Mouse (Mus musculus) kidney, embryonic 16.5 days (tissue): Measurements from ENCODE around the gene Htr1f. TPM values are rescaled to one million over a fixed set of nuclear protein-coding genes. Genes with fewer than 3 reads are reported as not detected.

Source experiments
- ATAC-seq: fragments of 200-750 bp; cut with Nextera tagmentation; 2 replicates; pipeline ENCODE4 v1.8.0; 2017; ENCODE audit warnings: moderate TSS enrichment; ENCODE audit not compliant: low FRiP score, low TSS enrichment
- H3K27ac ChIP-seq: fragments of 300-500 bp; sonication (generic); 2 replicates; pipeline ENCODE4 v1.5.1; 2014; ENCODE audit warnings: low read length
- H3K27me3 ChIP-seq: fragments of 300-500 bp; sonication (generic); 2 replicates; pipeline ENCODE4 v1.6.1; 2014; ENCODE audit warnings: low read length, control low read depth, mixed read lengths; ENCODE audit not compliant: insufficient read depth
- H3K36me3 ChIP-seq: fragments of 300-500 bp; sonication (generic); 2 replicates; pipeline ENCODE4 v1.6.1; 2014; ENCODE audit warnings: low read length, control low read depth, mixed read lengths; ENCODE audit not compliant: insufficient read depth
- H3K4me1 ChIP-seq: fragments of 300-500 bp; sonication (generic); 2 replicates; pipeline ENCODE4 v1.6.1; 2014; ENCODE audit warnings: low read length, control low read depth, mixed read lengths; ENCODE audit not compliant: insufficient read depth
- H3K4me2 ChIP-seq: fragments of 300-500 bp; sonication (generic); replicated peaks from 2 replicates; pipeline ENCODE4 v1.6.1; 2014; ENCODE audit warnings: low read depth, low read length
- H3K4me3 ChIP-seq: fragments of 300-500 bp; sonication (generic); 2 replicates; pipeline ENCODE4 v1.5.1; 2014; ENCODE audit warnings: mild to moderate bottlenecking, low read length
- H3K9ac ChIP-seq: fragments of 300-500 bp; sonication (generic); replicated peaks from 2 replicates; pipeline ENCODE4 v1.6.1; 2014; ENCODE audit warnings: low read length
- H3K9me3 ChIP-seq: fragments of 300-500 bp; sonication (generic); 2 replicates; pipeline ENCODE4 v1.6.1; 2016; ENCODE audit warnings: low read length, control low read depth
- WGBS: fragments of 180-500 bp; shearing (Covaris S2); extraction: QIAGEN DNeasy Blood & Tissue Kit; methylation state at CpG from one replicate; pipeline ENCODE4 v1.1.7; 2014; 5-methylcytosine and 5-hydroxymethylcytosine counted together
- polyA plus RNA-seq: library from polyadenylated mRNA; unstranded; fragments of >200 nt; fragmentation: Nextera tagmentation; extraction: Ambion mirVana; gene quantifications from 2 replicates; pipeline ENCODE4 v1.2.1, GENCODE M21; 2015

Htr1f gene
- polyA plus RNA-seq, 1 experiment from 2014 or later: not detected

DNA sequence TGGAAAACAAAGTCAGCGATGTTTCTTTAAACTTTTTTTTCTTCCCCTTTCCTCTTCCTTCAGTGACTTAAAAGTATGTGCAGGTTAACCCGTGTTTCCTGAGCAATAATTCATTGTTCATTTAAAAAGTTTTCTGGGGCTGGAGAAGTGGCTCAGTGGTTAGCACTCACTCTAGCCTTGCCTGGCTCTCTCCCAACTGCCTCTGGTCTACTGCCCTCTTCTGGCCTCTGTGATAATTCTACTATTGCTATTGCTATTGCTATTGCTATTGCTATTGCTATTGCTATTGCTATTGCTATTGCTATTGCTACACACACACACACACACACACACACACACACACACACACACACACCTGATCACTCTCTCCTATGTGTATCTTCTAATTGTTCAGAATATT, 206.6 kb downstream of the Htr1f start:
- no peak overlapping the region for H3K4me2 ChIP-seq
- H3K36me3 ChIP-seq: no peaks in the 10 kb centered on the region
- no peaks in the 10 kb centered on the region for H3K9me3 ChIP-seq
- no peaks in the 10 kb centered on the region for H3K4me1 ChIP-seq
- WGBS: 36% methylated on average over 2 of the region's 2 CpGs
- H3K27me3 ChIP-seq: no peaks in the 10 kb centered on the region
- H3K4me3 ChIP-seq: no peak overlapping the region
- no peak overlapping the region for H3K27ac ChIP-seq
- ATAC-seq: no peak
- H3K9ac ChIP-seq: no peak overlapping the region

- peaks cover 10% of the 10 kb centered on the region; the same call in 1 of the 2 replicates for H3K9me3 ChIP-seq
- H3K27ac ChIP-seq: no peak overlapping the region
- peaks cover 6% of the 10 kb centered on the region; the same call in 1 of the 2 replicates for H3K4me1 ChIP-seq
- 87% methylated on average over 3 of the region's 3 CpGs for WGBS
- no peak for ATAC-seq
- no peak overlapping the region for H3K4me3 ChIP-seq
- no peak overlapping the region for H3K4me2 ChIP-seq
- no peak overlapping the region for H3K9ac ChIP-seq
- H3K27me3 ChIP-seq: no peaks in the 10 kb centered on the region
- no peaks in the 10 kb centered on the region for H3K36me3 ChIP-seq
Measured at GRCm38 (mm10) chr16:64889496-64889895, 216.2 kb downstream of the Htr1f start.

DNA sequence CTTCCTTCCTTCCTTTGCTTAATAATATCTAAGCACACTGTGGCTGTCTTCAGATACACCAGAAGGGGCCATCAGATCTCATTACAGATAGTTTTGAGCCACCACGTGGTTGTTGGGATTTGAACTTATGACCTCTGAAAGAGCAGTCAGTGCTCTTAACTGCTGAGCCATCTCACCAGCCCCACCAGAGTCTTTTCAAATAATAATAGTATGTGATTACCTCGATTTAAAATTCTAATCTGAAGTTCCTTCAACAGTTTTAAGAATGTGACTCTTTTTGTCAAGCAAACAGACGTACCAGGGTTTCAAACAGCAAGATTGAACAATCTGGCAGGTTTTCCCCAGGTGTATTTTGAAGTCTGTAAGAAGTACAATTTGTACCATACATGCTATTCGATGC, 220.1 kb downstream of the Htr1f start:
- peaks cover 14% of the 10 kb centered on the region for H3K4me1 ChIP-seq
- H3K4me2 ChIP-seq: no peak overlapping the region
- ATAC-seq: no peak
- 45% methylated on average over 4 of the region's 4 CpGs for WGBS
- H3K9ac ChIP-seq: no peak overlapping the region
- no peaks in the 10 kb centered on the region for H3K27me3 ChIP-seq
- H3K27ac ChIP-seq: no peak overlapping the region
- no peak overlapping the region for H3K4me3 ChIP-seq
- H3K36me3 ChIP-seq: no peaks in the 10 kb centered on the region
- peaks cover 10% of the 10 kb centered on the region; the same call in 1 of the 2 replicates for H3K9me3 ChIP-seq

GRCm38 (mm10) chr16:64885142-64885541, 220.5 kb downstream of the Htr1f start:
- no peaks in the 10 kb centered on the region for H3K27me3 ChIP-seq
- 18% methylated on average over 3 of the region's 3 CpGs for WGBS
- peaks cover 10% of the 10 kb centered on the region; the same call in 1 of the 2 replicates for H3K9me3 ChIP-seq
- H3K4me1 ChIP-seq: peaks cover 14% of the 10 kb centered on the region
- H3K4me3 ChIP-seq: no peak overlapping the region
- ATAC-seq: peak; percentile 67; the same call in 1 of the 2 replicates
- no peaks in the 10 kb centered on the region for H3K36me3 ChIP-seq
- no peak overlapping the region for H3K9ac ChIP-seq
- no peak overlapping the region; the same call in 1 of the 2 replicates for H3K27ac ChIP-seq
- no peak overlapping the region for H3K4me2 ChIP-seq

- Histone ChIP-seq H3K4me3 (no peak overlapping the region), H3K27me3 (no peaks in the 10 kb centered on the region), H3K36me3 (no peaks in the 10 kb centered on the region), H3K9ac (no peak overlapping the region), H3K4me1 (peaks cover 14% of the 10 kb centered on the region), H3K9me3 (peaks cover 8% of the 10 kb centered on the region; the same call in 1 of the 2 replicates), H3K27ac (no peak overlapping the region; the same call in 1 of the 2 replicates), H3K4me2 (0 out of 2 replicates have a peak overlapping the region, but pooled peaks have one; percentile 1)
- WGBS: 4% methylated on average over 3 of the region's 3 CpGs
- ATAC-seq: peak; percentile 67; the same call in 1 of the 2 replicates
Measured at GRCm38 (mm10) chr16:64884420-64884838, 221.2 kb downstream of the Htr1f start.

DNA sequence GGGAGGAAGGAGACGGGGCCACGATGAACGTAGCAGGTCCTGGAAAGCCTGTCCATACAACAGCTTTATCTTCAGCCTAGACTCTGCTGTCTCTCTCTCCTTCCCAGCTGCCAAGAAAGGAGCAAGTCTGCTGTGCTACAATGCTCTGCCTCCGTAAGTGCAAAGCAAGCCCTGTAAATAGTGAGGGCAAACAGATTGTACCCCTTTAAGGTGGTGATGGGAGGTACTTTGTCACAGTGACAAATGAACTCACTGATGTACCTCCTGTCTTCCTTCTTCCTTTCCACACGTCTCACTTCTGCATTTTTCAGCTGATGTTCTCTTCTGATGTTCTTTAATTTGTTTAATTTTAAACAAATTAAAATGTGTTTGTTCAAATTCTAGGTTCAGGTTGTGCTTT, 221.8 kb downstream of the Htr1f start:
- Histone ChIP-seq H3K27me3 (no peaks in the 10 kb centered on the region), H3K4me1 (peaks cover 14% of the 10 kb centered on the region), H3K4me2 (0 out of 2 replicates have a peak overlapping the region, but pooled peaks have one; percentile 1), H3K9ac (no peak overlapping the region), H3K9me3 (peaks cover 2% of the 10 kb centered on the region; the same call in 1 of the 2 replicates), H3K36me3 (no peaks in the 10 kb centered on the region), H3K27ac (no peak overlapping the region; the same call in 1 of the 2 replicates), H3K4me3 (no peak overlapping the region)
- 43% methylated on average over 5 of the region's 5 CpGs for WGBS
- ATAC-seq: no peak

GRCm38 (mm10) chr16:64881442-64881841, 224.2 kb downstream of the Htr1f start:
- H3K36me3 ChIP-seq: no peaks in the 10 kb centered on the region
- no peak for ATAC-seq

GRCm38 (mm10) chr16:64880986-64881385, 224.7 kb downstream of the Htr1f start:
- 90% methylated on average over 3 of the region's 3 CpGs for WGBS
- no peaks in the 10 kb centered on the region for H3K27me3 ChIP-seq
- no peak overlapping the region for H3K4me2 ChIP-seq
- H3K27ac ChIP-seq: no peak overlapping the region
- no peak overlapping the region for H3K9ac ChIP-seq
- H3K36me3 ChIP-seq: no peaks in the 10 kb centered on the region
- no peak overlapping the region for H3K4me3 ChIP-seq
- peaks cover 14% of the 10 kb centered on the region for H3K4me1 ChIP-seq
- ATAC-seq: no peak
- H3K9me3 ChIP-seq: no peaks in the 10 kb centered on the region

More at GRCm38 (mm10) chr16:64881442-64881841, 224.2 kb downstream of the Htr1f start:
- no peak overlapping the region for H3K4me3 ChIP-seq
- H3K9ac ChIP-seq: no peak overlapping the region
- no peak overlapping the region for H3K27ac ChIP-seq
- peaks cover 14% of the 10 kb centered on the region for H3K4me1 ChIP-seq
- H3K27me3 ChIP-seq: no peaks in the 10 kb centered on the region
- H3K4me2 ChIP-seq: no peak overlapping the region
- no peaks in the 10 kb centered on the region for H3K9me3 ChIP-seq
- WGBS: 85% methylated on average over 2 of the region's 2 CpGs

DNA sequence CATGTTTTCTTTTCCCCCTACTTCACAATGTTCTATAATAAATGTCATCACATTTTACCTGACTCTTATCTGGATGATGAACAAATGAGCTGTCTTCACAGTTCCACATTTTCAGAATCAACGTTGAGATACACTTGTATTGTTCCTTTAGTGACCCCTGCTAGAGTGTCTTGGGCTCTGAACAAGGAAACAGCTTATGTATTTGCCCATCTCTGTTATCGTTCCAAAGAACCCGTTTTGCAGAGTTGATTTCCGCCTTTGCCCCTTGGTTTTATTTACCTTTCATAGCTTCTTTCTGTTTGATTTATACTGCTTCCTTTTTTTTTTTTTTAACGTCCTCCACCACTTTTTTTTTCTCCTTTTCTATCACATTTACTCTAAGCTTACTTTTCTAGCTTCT, 225.9 kb downstream of the Htr1f start:
- Histone ChIP-seq H3K4me3 (no peak overlapping the region), H3K9ac (no peak overlapping the region), H3K27me3 (no peaks in the 10 kb centered on the region), H3K27ac (no peak overlapping the region), H3K9me3 (no peaks in the 10 kb centered on the region), H3K4me1 (peaks cover 10% of the 10 kb centered on the region), H3K36me3 (no peaks in the 10 kb centered on the region), H3K4me2 (no peak overlapping the region)
- WGBS: 52% methylated on average over 5 of the region's 5 CpGs
- no peak for ATAC-seq

- H3K27me3 ChIP-seq: no peaks in the 10 kb centered on the region
Measured at GRCm38 (mm10) chr16:64878611-64879132, 227.0 kb downstream of the Htr1f start.

More at GRCm38 (mm10) chr16:64878611-64879132, 227.0 kb downstream of the Htr1f start:
- ATAC-seq: no peak
- Histone ChIP-seq H3K9ac (no peak overlapping the region), H3K36me3 (no peaks in the 10 kb centered on the region), H3K4me3 (no peak overlapping the region), H3K27ac (no peak overlapping the region), H3K9me3 (no peaks in the 10 kb centered on the region), H3K4me2 (no peak overlapping the region), H3K4me1 (no peaks in the 10 kb centered on the region)
- 71% methylated on average over 3 of the region's 3 CpGs for WGBS
